Mouse (Mus musculus): Measurements from ENCODE around the gene Lmx1b. TPM values are rescaled to one million over a fixed set of nuclear protein-coding genes. Genes with fewer than 3 reads are reported as not detected.

Lmx1b gene
- polyA plus RNA-seq (2012; rRNA removed), result 0.12 and 0.38 TPM in 2 replicates

DNA sequence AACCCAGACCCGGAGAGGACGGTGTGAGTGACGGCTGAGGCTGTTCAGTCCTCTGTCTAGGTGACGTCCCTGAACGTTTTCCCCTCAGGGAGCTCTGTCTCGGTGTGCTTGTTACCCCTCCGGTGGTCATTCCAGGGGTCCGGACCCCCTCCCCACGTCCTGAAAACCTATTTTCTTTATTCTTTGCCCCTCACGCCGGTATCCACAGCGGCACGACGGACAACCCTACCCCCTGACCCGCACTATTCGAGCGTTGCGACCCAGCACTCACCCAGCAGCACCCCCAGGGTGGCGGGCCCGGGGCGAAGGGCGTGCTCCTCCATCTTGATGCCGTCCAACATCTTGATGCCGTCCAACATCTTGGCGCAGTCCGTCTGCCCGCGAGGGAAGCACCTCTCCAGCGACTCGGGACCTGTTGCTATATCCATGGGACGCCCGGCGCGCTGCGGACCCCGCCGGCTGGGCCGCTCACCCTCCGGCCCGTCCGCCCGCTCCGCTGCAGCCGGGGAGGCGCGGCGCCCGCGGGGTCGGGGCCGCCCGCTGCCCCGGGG is at the start of gene Lmx1b:
Gene Lmx1b, minus strand, starts transcription at position 341 of the 551 bp plus-strand sequence.
- no peak for DNase-seq (ENCODE audit: low spot score)

GRCm38 (mm10) chr2:33689880-33690462 is 49.7 kb upstream of the Lmx1b start:
- no peak for DNase-seq (ENCODE audit: low spot score)

GRCm38 (mm10) chr2:33689155-33689879 is 49.0 kb upstream of the Lmx1b start:
- no peak for DNase-seq (ENCODE audit: low spot score)

DNA sequence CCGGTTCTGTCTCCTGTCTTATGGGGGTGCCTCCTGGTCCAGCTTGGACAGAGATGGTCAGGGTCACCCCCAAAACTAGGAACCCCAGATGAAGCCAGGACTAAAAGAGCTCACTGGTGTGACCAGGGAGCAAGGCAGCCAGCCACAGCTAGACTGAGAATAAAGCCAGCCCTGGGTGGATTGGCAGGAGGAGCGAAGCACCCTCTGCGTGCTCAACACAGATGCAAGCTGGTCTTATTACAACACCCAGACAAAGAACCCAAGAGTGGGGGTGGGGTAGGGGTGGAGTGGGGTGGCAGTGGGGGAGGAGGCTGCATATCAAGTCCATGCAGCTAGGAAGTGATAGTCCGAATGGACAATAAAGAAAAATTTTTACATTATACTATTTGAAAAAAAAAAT is 43.3 kb upstream of the Lmx1b start:
- no peak for DNase-seq (ENCODE audit: low spot score)

DNA sequence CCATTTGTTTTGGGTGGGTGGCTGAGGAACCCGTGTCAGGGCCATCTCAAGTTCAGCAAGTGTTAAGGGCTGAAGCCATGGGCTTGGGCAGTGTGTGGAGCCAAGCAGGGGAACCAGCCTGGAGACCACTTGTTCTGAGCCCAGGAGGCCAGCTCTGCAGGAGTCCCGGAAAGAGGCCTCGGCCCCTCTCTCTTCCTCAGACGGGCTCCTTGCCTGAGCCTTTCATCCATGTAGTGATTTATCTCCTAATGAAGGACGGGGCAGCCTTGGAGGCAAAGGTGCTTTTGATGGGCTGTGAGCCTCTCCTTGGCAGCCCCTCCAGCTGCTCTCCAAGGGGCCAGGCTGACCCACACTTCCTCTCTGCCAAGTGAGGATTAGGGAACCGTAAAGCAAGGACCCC is 42.8 kb upstream of the Lmx1b start:
- DNase-seq (ENCODE audit: low spot score), result no peak

- DNase-seq (ENCODE audit: low spot score), result peak; percentile 52
Observed at GRCm38 (mm10) chr2:33682219-33682618, 41.9 kb upstream of the Lmx1b start.

- no peak for DNase-seq (ENCODE audit: low spot score)
Observed at GRCm38 (mm10) chr2:33678950-33679654, 38.8 kb upstream of the Lmx1b start.

GRCm38 (mm10) chr2:33672701-33673472 is 32.6 kb upstream of the Lmx1b start:
- no peak for DNase-seq (ENCODE audit: low spot score)

- no peak for DNase-seq (ENCODE audit: low spot score)
Observed at GRCm38 (mm10) chr2:33668741-33669140, 28.4 kb upstream of the Lmx1b start.

DNA sequence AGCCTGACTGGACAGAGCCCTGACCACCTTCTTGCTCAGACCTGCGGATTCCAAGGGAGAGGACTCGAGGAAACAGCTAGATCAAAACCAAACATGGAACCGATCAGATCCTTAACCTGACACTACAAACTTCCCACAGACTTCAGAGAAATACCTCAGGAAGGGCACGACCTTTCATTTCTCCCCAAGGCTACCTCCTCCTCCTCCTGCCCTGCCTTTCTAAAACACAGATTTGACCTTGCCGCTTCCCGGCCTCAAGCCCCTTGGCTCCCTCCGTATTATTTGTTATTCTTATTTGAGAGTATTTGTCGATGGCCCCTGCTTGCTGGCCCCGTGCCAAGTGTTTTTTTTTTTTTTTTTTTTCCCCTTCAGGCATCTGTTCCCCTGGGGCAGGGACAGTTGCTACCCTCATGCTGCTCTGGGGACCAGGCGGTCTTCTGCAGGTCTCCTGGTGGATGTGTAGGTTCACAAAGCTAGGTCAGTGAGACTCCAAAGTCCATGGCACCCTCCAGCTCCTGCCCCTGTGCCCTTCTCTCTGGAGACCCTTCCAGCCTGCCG is 26.2 kb upstream of the Lmx1b start:
- no peak for DNase-seq (ENCODE audit: low spot score)

DNA sequence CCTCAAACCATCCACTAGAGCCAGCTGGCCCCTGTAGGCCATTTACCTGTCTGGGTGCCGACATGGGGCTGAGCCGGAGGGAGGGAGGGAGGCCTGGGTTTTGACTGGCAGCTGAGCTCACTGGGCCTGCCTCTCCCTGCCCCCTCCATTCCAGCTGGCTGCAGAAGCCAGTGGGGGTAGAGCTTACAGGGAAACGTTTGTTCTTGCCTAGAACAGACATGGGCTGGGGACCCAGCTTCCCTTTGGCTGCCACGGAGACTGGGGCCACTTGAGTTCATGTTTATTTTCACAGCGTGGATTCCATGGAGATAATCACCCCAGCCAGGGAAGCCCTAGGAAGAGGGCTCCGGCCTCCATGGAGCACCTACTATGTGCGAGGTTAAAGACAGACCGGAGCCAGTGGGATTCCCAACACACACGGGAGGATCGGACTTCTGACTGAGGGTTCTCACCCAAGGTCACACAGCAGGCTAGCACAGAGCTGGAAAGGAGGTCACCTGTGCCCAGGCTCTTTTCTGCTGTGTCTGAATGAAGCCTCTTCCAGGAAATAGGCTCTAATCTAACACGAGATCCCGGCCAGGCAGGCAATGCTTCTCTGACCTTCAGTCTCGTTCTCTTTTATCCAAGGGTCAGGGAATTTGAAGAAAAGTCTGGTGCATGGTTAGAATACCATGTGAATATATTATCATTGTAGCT is 25.2 kb upstream of the Lmx1b start:
- no peak for DNase-seq (ENCODE audit: low spot score)

GRCm38 (mm10) chr2:33664661-33665060 is 24.4 kb upstream of the Lmx1b start:
- DNase-seq (ENCODE audit: low spot score), result no peak

GRCm38 (mm10) chr2:33659288-33659629 is 18.9 kb upstream of the Lmx1b start:
- no peak for DNase-seq (ENCODE audit: low spot score)

DNA sequence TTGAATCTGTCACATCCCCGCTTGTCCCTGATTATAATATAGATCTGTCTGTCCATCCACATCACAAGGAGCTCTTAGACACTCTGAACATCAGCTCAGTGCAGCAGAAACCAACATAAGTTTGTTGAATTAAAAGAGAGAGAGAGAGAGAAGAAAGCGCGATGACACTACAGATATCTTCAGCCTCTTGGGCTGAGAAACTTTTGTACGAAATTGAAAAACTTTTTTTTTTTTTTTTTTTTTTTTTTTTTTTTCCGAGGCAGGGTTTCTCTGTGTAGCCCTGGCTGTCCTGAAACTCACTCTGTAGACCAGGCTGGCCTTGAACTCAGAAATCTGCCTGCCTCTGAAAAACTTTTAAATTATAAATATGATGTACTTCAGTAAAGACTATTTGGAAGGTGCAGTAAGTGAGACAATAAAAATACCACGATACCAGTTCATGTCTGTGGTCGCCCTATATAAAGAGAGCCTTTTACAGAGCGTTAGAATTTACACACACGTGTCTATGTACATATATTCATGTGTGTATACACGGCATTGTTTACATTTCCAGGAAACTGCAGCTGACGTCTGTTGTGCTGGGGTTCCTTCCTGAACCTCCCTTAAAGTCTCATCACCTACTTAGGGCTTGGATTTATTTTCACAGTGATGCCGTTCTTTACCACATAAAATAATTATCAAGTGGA is 18.4 kb upstream of the Lmx1b start:
- no peak for DNase-seq (ENCODE audit: low spot score)

GRCm38 (mm10) chr2:33652517-33653198 is 12.3 kb upstream of the Lmx1b start:
- DNase-seq (ENCODE audit: low spot score), result no peak

GRCm38 (mm10) chr2:33649371-33649770 is 9.1 kb upstream of the Lmx1b start:
- no peak for DNase-seq (ENCODE audit: low spot score)

DNA sequence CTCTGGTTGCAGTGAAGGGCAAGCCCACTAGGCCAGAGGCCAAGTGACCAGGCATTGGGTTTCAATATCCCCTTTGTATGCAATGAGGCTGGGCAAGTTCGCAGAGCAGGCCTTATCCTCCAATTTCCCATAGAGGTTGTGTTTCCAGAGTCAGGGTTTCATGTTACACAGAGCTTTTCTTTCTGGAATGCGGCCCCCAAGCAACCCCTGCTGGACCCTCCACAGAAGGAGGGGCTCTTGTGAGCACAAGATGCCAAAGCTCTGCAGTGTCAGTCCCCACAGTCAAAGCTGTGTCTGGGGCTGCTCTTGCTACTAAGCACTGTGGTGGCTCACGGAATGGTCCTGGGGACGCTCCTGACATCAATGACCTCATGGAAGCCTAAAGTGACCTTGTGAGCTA is 8.6 kb upstream of the Lmx1b start:
- no peak for DNase-seq (ENCODE audit: low spot score)

- no peak for DNase-seq (ENCODE audit: low spot score)
Observed at GRCm38 (mm10) chr2:33646283-33646550, 5.9 kb upstream of the Lmx1b start.

- DNase-seq (ENCODE audit: low spot score), result no peak
Observed at GRCm38 (mm10) chr2:33645538-33646282, 5.4 kb upstream of the Lmx1b start.

Measured in urinary bladder, adult 2 months (tissue).